Mouse (Mus musculus) brain, embryonic 14.5 days (tissue): Measurements from ENCODE around the gene Tespa1.

Experiments used
- CTCF ChIP-seq: fragments of 200-500 bp; IDR thresholded peaks from 2 replicates; pipeline ENCODE4 v1.5.1; 2012; ENCODE audit warnings: inconsistent platforms, mild to moderate bottlenecking, moderate library complexity, borderline replicate concordance; ENCODE audit not compliant: insufficient read depth, insufficient read length; ENCODE audit errors: extremely low read depth
- POLR2A ChIP-seq: fragments of 200-500 bp; IDR thresholded peaks from 2 replicates; pipeline ENCODE4 v1.6.1; 2012; ENCODE audit warnings: mild to moderate bottlenecking, inconsistent platforms, borderline replicate concordance; ENCODE audit not compliant: poor library complexity, insufficient read depth, insufficient read length, severe bottlenecking; ENCODE audit errors: extremely low read depth

GRCm38 (mm10) chr10:130394232-130394631 is 71.6 kb downstream of the Tespa1 start, which contains the start of gene Vmn2r84:
- TF ChIP-seq CTCF (no peak), POLR2A (no peak)
